Mouse (Mus musculus) liver, adult 2 months (tissue): ENCODE measurements at regions not wholly inside any gene's neighbourhood (a gene's known extent, or its start where the extent isn't known, plus 50 kb on each side); places are given as distances from the start of the nearest gene placed in this dataset.

ENCODE experiments used
- CTCF ChIP-seq: fragments of 200-500 bp; IDR thresholded peaks from 2 replicates; pipeline ENCODE4 v1.5.1; 2011; ENCODE audit warnings: low read depth, low read length, control low read depth
- POLR2A ChIP-seq: fragments of 200-500 bp; IDR thresholded peaks from 2 replicates; pipeline ENCODE4 v1.6.1; 2011; ENCODE audit warnings: low read length, control low read depth; ENCODE audit not compliant: insufficient read depth; ENCODE audit errors: extremely low read depth

DNA sequence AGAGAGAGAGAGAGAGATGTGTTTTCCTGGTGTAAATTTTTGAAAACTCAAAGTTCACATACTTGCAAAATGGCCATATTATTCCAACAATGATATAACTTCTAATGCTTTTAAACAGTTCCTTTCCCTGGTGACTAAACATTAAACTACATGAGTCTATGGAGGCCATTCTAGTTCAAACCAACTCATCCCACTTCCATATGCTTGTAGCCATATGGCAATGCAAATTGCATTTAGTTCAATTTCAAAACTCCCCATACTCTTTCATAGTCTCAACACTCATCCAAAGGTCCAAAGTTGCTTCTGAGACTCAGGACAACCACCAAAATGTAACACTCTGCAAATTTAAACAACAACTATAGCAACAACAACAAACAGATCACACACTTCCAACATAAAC, 1026.5 kb downstream of the Slc16a7 start:
- TF ChIP-seq CTCF (no peak), POLR2A (no peak)
